Mouse (Mus musculus) forebrain, embryonic 16.5 days (tissue): ENCODE data around the gene Xntrpc. TPM values are rescaled to one million over a fixed set of nuclear protein-coding genes. Genes with fewer than 3 reads are reported as not detected.

ENCODE experiments used
- ATAC-seq: fragments of 200-750 bp; cut with Nextera tagmentation; 2 replicates; pipeline ENCODE4 v1.8.0; 2017; ENCODE audit warnings: mild to moderate bottlenecking, moderate library complexity
- H3K27ac ChIP-seq: fragments of 300-500 bp; sonication (generic); 2 replicates; pipeline ENCODE4 v1.5.1; 2014; ENCODE audit warnings: low read length, control low read depth
- H3K27me3 ChIP-seq: fragments of 300-500 bp; sonication (generic); replicated peaks from 2 replicates; pipeline ENCODE4 v1.6.1; 2014; ENCODE audit warnings: low read length; ENCODE audit not compliant: control insufficient read depth, insufficient read depth
- H3K36me3 ChIP-seq: fragments of 300-500 bp; sonication (generic); 2 replicates; pipeline ENCODE4 v1.6.1; 2014; ENCODE audit not compliant: control insufficient read depth, insufficient read depth
- H3K4me1 ChIP-seq: fragments of 300-500 bp; sonication (generic); replicated peaks from 2 replicates; pipeline ENCODE4 v1.6.1; 2014; ENCODE audit warnings: low read length; ENCODE audit not compliant: control insufficient read depth, insufficient read depth
- H3K4me2 ChIP-seq: fragments of 300-500 bp; sonication (generic); 2 replicates; pipeline ENCODE4 v1.6.1; 2014; ENCODE audit warnings: mild to moderate bottlenecking, low read length, control low read depth
- H3K4me3 ChIP-seq: fragments of 300-500 bp; sonication (generic); replicated peaks from 2 replicates; pipeline ENCODE4 v1.5.1; 2014; ENCODE audit warnings: mild to moderate bottlenecking, low read length, control low read depth
- H3K9ac ChIP-seq: fragments of 300-500 bp; sonication (generic); replicated peaks from 2 replicates; pipeline ENCODE4 v1.6.1; 2014; ENCODE audit warnings: low read depth, low read length, control low read depth
- H3K9me3 ChIP-seq: fragments of 300-500 bp; sonication (generic); 2 replicates; pipeline ENCODE4 v1.6.1; 2016; ENCODE audit warnings: low read length; ENCODE audit not compliant: control insufficient read depth
- WGBS: fragments of 180-500 bp; shearing (Covaris S2); extraction: QIAGEN DNeasy Blood & Tissue Kit; methylation state at CpG from one replicate; pipeline ENCODE4 v1.1.7; 2014; 5-methylcytosine and 5-hydroxymethylcytosine counted together
- polyA plus RNA-seq: library from polyadenylated mRNA; unstranded; fragments of >200 nt; fragmentation: Nextera tagmentation; extraction: Ambion mirVana; gene quantifications from 2 replicates; pipeline ENCODE4 v1.2.1, GENCODE M21; 2015

Xntrpc gene
- polyA plus RNA-seq, 1 experiment from 2014 or later = 1.3 TPM

- WGBS = 83% methylated on average over 45 of the region's 45 CpGs
- no peak overlapping the region for H3K27ac ChIP-seq
- ATAC-seq = no peak
- no peak overlapping the region for H3K4me3 ChIP-seq
- H3K4me2 ChIP-seq = no peak overlapping the region
- H3K36me3 ChIP-seq = peaks cover 1% of the 10 kb centered on the region; the same call in 1 of the 2 replicates
- no peaks in the 10 kb centered on the region for H3K27me3 ChIP-seq
- no peak overlapping the region for H3K9ac ChIP-seq
- H3K9me3 ChIP-seq = no peaks in the 10 kb centered on the region
- no peaks in the 10 kb centered on the region for H3K4me1 ChIP-seq
Observed at GRCm38 (mm10) chr7:102113151-102113729, 47.7 kb downstream of the Xntrpc start.

GRCm38 (mm10) chr7:102116579-102117331 lies 51.2 kb downstream of the Xntrpc start, which contains the start of gene Chrna10:
Chrna10 (minus strand) TSS chr7:102116828.
- no peak within 1 kb of the TSS for H3K27ac ChIP-seq
- H3K9ac ChIP-seq = no peak within 1 kb of the TSS
- peaks cover 21% of the 10 kb centered on the region for H3K36me3 ChIP-seq
- no peaks in the 10 kb centered on the region for H3K9me3 ChIP-seq
- no peak for ATAC-seq
- H3K27me3 ChIP-seq = no peaks in the 10 kb centered on the region
- whole genome bisulfite sequencing = 51% methylated on average over 7 of the region's 7 CpGs
- no peak within 1 kb of the TSS for H3K4me3 ChIP-seq
- H3K4me1 ChIP-seq = no peaks in the 10 kb centered on the region
- no peak within 1 kb of the TSS for H3K4me2 ChIP-seq

- Histone ChIP-seq H3K9me3 (no peaks in the 10 kb centered on the region), H3K4me1 (no peaks in the 10 kb centered on the region), H3K4me3 (no peak overlapping the region), H3K27ac (no peak overlapping the region), H3K9ac (no peak overlapping the region), H3K27me3 (no peaks in the 10 kb centered on the region), H3K36me3 (peaks cover 28% of the 10 kb centered on the region), H3K4me2 (no peak overlapping the region)
- ATAC-seq = no peak
- 78% methylated on average over 6 of the region's 6 CpGs for WGBS
Observed at GRCm38 (mm10) chr7:102117382-102117781, 51.9 kb downstream of the Xntrpc start.

- H3K4me1 ChIP-seq = no peaks in the 10 kb centered on the region
- H3K27me3 ChIP-seq = no peaks in the 10 kb centered on the region
- H3K4me3 ChIP-seq = no peak overlapping the region
- no peak overlapping the region for H3K9ac ChIP-seq
- no peak for ATAC-seq
- 94% methylated on average over 10 of the region's 10 CpGs for WGBS
- H3K27ac ChIP-seq = no peak overlapping the region
- H3K9me3 ChIP-seq = no peaks in the 10 kb centered on the region
- H3K36me3 ChIP-seq = peaks cover 50% of the 10 kb centered on the region
- H3K4me2 ChIP-seq = no peak overlapping the region
Observed at GRCm38 (mm10) chr7:102120326-102120725, 54.8 kb downstream of the Xntrpc start.

- H3K9me3 ChIP-seq = no peaks in the 10 kb centered on the region
- H3K4me2 ChIP-seq = no peak overlapping the region
- peaks cover 47% of the 10 kb centered on the region for H3K36me3 ChIP-seq
- H3K4me1 ChIP-seq = no peaks in the 10 kb centered on the region
- 92% methylated on average over 4 of the region's 4 CpGs for WGBS
- H3K4me3 ChIP-seq = no peak overlapping the region
- ATAC-seq = no peak
- H3K9ac ChIP-seq = no peak overlapping the region
- H3K27me3 ChIP-seq = no peaks in the 10 kb centered on the region
- H3K27ac ChIP-seq = no peak overlapping the region
Observed at GRCm38 (mm10) chr7:102132395-102132794, 66.9 kb downstream of the Xntrpc start.

GRCm38 (mm10) chr7:102137464-102137863 lies 72.0 kb downstream of the Xntrpc start:
- Histone ChIP-seq H3K27me3 (no peaks in the 10 kb centered on the region), H3K36me3 (peaks cover 37% of the 10 kb centered on the region), H3K4me1 (no peaks in the 10 kb centered on the region), H3K27ac (no peak overlapping the region), H3K4me3 (no peak overlapping the region), H3K9me3 (no peaks in the 10 kb centered on the region), H3K4me2 (no peak overlapping the region), H3K9ac (no peak overlapping the region)
- WGBS = 88% methylated on average over 1 of the region's 1 CpGs
- ATAC-seq = no peak

- H3K4me2 ChIP-seq = no peak overlapping the region
- no peaks in the 10 kb centered on the region for H3K27me3 ChIP-seq
- peaks cover 35% of the 10 kb centered on the region for H3K36me3 ChIP-seq
- no peak overlapping the region for H3K27ac ChIP-seq
- H3K4me1 ChIP-seq = no peaks in the 10 kb centered on the region
- no peak overlapping the region for H3K4me3 ChIP-seq
- H3K9ac ChIP-seq = no peak overlapping the region
- H3K9me3 ChIP-seq = no peaks in the 10 kb centered on the region
- 97% methylated on average over 5 of the region's 5 CpGs for WGBS
- no peak for ATAC-seq
Observed at GRCm38 (mm10) chr7:102137898-102138297, 72.4 kb downstream of the Xntrpc start.

Other genes with a start within 250 kb of the Xntrpc start
- gene Phox2a, start 247.4 kb upstream of the Xntrpc start, polyA plus RNA-seq = not detected in 2 replicates
- gene Inppl1, start 227.5 kb upstream of the Xntrpc start, polyA plus RNA-seq = 20.0 and 20.5 TPM in 2 replicates
- 0.65 and 0.94 TPM in 2 replicates for gene Folr2, start 208.5 kb upstream of the Xntrpc start, polyA plus RNA-seq
- 68.6 and 72.3 TPM in 2 replicates for gene Anapc15, start 202.0 kb upstream of the Xntrpc start, polyA plus RNA-seq
- 17.1 and 19.2 TPM in 2 replicates for gene Folr1, start 194.9 kb upstream of the Xntrpc start, polyA plus RNA-seq
- 149 and 166 TPM in 2 replicates for gene Lamtor1, start 159.8 kb upstream of the Xntrpc start, polyA plus RNA-seq
- 0.54 and 0.72 TPM in 2 replicates for gene Tomt, start 159.4 kb upstream of the Xntrpc start, polyA plus RNA-seq
- gene Lrrc51, start 131.8 kb upstream of the Xntrpc start, polyA plus RNA-seq = 9.4 and 9.6 TPM in 2 replicates
- gene Numa1, start 131.6 kb upstream of the Xntrpc start, polyA plus RNA-seq = 64.8 and 68.6 TPM in 2 replicates
- 3.5 and 5.0 TPM in 2 replicates for gene Il18bp, start 47.0 kb upstream of the Xntrpc start, polyA plus RNA-seq
- 36.3 TPM in 2 replicates for gene Rnf121, start 244 bp upstream of the Xntrpc start, polyA plus RNA-seq
- 34.8 and 41.2 TPM in 2 replicates for gene Xndc1, start 202 bp upstream of the Xntrpc start, polyA plus RNA-seq
- gene Trpc2, start 17.4 kb downstream of the Xntrpc start, polyA plus RNA-seq = 0.24 TPM in 1 of 2 replicates, not detected in the other
- 0.10 and 0.48 TPM in 2 replicates for gene Art1, start 36.0 kb downstream of the Xntrpc start, polyA plus RNA-seq
- gene Art5, start 43.8 kb downstream of the Xntrpc start, polyA plus RNA-seq = 0.70 and 0.71 TPM in 2 replicates
- 0.08 TPM in 1 of 2 replicates, not detected in the other for gene Chrna10, start 51.1 kb downstream of the Xntrpc start, polyA plus RNA-seq
- gene Nup98, start 144.5 kb downstream of the Xntrpc start, polyA plus RNA-seq = 25.7 and 27.6 TPM in 2 replicates
- 51.7 and 55.8 TPM in 2 replicates for gene Pgap2, start 144.5 kb downstream of the Xntrpc start, polyA plus RNA-seq
- gene Rhog, start 190.3 kb downstream of the Xntrpc start, polyA plus RNA-seq = 15.4 and 19.5 TPM in 2 replicates
- gene Stim1, start 202.1 kb downstream of the Xntrpc start, polyA plus RNA-seq = 10.3 and 12.1 TPM in 2 replicates